Mouse (Mus musculus) small intestine, adult 2 months (tissue): Measurements from ENCODE around the gene Ptchd4. TPM values are rescaled to one million over a fixed set of nuclear protein-coding genes. Genes with fewer than 3 reads are reported as not detected.

ENCODE experiments used
- H3K27ac ChIP-seq: fragments of 200-500 bp; 2 replicates; pipeline ENCODE4 v1.5.1; 2012; ENCODE audit warnings: low read depth, low read length, control low read depth, inconsistent platforms; ENCODE audit not compliant: insufficient read depth
- H3K27me3 ChIP-seq: fragments of 200-500 bp; 2 replicates; pipeline ENCODE4 v1.6.1; 2012; ENCODE audit warnings: mild to moderate bottlenecking, moderate library complexity, low read length, inconsistent platforms; ENCODE audit not compliant: control insufficient read depth, insufficient read depth
- H3K36me3 ChIP-seq: fragments of 200-500 bp; 2 replicates; pipeline ENCODE4 v1.6.1; 2012; ENCODE audit warnings: mild to moderate bottlenecking, low read length, control low read depth, inconsistent platforms; ENCODE audit not compliant: control insufficient read depth, insufficient read depth
- H3K4me1 ChIP-seq: fragments of 200-500 bp; 2 replicates; pipeline ENCODE4 v1.6.1; 2012; ENCODE audit warnings: low read length, inconsistent platforms, mixed read lengths; ENCODE audit not compliant: control insufficient read depth, insufficient read depth, insufficient read length
- H3K4me3 ChIP-seq: fragments of 200-500 bp; 2 replicates; pipeline ENCODE4 v1.5.1; 2012; ENCODE audit warnings: low read depth, mild to moderate bottlenecking, control low read depth, inconsistent platforms, low read length, moderate library complexity
- CTCF ChIP-seq: fragments of 200-500 bp; IDR thresholded peaks from 2 replicates; pipeline ENCODE4 v1.5.1; 2012; ENCODE audit warnings: low read depth, mild to moderate bottlenecking, control low read depth, inconsistent platforms, low read length, moderate library complexity, mixed read lengths; ENCODE audit not compliant: insufficient replicate concordance, insufficient read length; ENCODE audit errors: extremely low read depth
- POLR2A ChIP-seq: fragments of 200-500 bp; IDR thresholded peaks from 2 replicates; pipeline ENCODE4 v1.6.1; 2012; ENCODE audit warnings: low read depth, mild to moderate bottlenecking, control low read depth, inconsistent platforms, low read length, moderate library complexity
- WGBS: fragments of 180-500 bp; shearing (Covaris S2); methylation state at CpG from one replicate; pipeline ENCODE4 v1.1.7; 2018; 5-methylcytosine and 5-hydroxymethylcytosine counted together
- polyA plus RNA-seq: library from polyadenylated mRNA; depleted of rRNA; stranded (reverse); fragments of >200 nt; gene quantifications from 2 replicates; pipeline ENCODE4 v1.2.3, GENCODE M21; 2012

Gene Ptchd4
- polyA plus RNA-seq, 1 experiment, result not detected

DNA sequence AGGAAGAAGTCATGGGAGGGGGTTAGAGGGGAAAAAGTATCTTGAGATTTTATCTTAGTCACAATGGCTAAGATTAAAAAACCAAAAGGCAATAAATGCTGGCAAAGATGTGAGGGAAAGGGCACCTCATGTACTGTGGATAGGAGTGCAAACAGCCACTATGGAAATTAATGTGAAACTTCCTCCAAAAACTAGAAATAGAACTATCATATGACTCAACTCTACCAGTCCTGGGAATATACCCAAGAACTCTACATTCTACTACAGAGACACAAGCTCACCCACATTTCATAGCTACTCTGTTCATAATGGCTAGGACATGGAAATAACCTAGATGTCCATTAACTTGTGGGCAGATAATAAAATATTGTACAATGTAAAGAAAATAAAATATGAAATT, 30.3 kb downstream of the Ptchd4 start:
- Histone ChIP-seq H3K4me1 (no peaks in the 10 kb centered on the region), H3K36me3 (no peaks in the 10 kb centered on the region), H3K27ac (no peak overlapping the region), H3K27me3 (no peaks in the 10 kb centered on the region), H3K4me3 (no peak overlapping the region)
- TF ChIP-seq CTCF (no peak), POLR2A (no peak)

DNA sequence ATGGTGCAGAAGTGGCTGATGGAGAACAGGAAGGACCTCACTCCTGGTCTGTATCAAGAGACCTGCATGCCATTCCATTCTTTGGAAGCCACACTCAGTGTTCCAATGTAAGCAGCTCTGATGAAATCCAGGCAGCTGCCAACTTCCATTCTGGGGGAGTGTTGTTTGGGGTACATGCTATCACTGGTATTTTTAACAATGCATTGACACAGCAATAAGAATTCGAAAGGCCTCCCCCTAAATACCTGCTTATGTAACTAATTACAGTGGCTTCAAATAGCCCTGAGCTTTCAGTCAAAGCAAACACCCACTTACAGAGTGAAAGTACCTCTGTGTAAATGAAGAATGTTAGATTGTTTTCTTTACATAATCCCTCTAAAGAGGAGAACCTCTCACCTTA, 42.7 kb downstream of the Ptchd4 start:
- no peaks in the 10 kb centered on the region for H3K27me3 ChIP-seq
- H3K4me3 ChIP-seq, result no peak overlapping the region
- no peaks in the 10 kb centered on the region for H3K4me1 ChIP-seq
- no peaks in the 10 kb centered on the region for H3K36me3 ChIP-seq
- no peak for TF ChIP-seq CTCF
- TF ChIP-seq POLR2A, result no peak
- WGBS, result 23% methylated on average over 1 of the region's 1 CpGs
- H3K27ac ChIP-seq, result no peak overlapping the region

GRCm38 (mm10) chr17:42363085-42363710, 47.5 kb downstream of the Ptchd4 start:
- 70% methylated on average over 6 of the region's 6 CpGs for WGBS
- no peaks in the 10 kb centered on the region for H3K36me3 ChIP-seq
- H3K27ac ChIP-seq, result no peak overlapping the region
- H3K4me1 ChIP-seq, result no peaks in the 10 kb centered on the region
- H3K4me3 ChIP-seq, result no peak overlapping the region
- no peaks in the 10 kb centered on the region for H3K27me3 ChIP-seq
- TF ChIP-seq POLR2A (no peak), CTCF (no peak)

DNA sequence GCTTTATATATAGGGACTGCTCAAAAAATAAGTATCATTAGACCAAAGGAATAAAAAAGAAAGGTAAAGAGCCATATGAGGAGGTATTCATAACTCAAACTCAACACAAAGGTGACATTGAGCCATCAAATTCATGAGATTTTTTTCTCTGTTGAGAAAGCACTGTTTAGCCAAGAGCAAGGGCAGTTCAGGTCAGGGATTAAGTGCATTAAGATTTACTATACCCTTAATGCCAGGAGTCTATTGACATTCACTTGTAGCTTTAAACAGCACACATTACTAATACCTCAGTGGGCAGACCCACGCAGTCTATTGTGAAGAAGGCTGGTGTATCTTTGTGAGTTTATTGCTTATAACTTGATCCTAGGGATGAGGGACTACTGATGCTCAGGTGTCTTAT, 49.0 kb downstream of the Ptchd4 start:
- Histone ChIP-seq H3K27ac (no peak overlapping the region), H3K4me3 (no peak overlapping the region), H3K27me3 (no peaks in the 10 kb centered on the region), H3K4me1 (no peaks in the 10 kb centered on the region), H3K36me3 (no peaks in the 10 kb centered on the region)
- 25% methylated on average over 1 of the region's 1 CpGs for WGBS
- TF ChIP-seq CTCF (no peak), POLR2A (no peak)

DNA sequence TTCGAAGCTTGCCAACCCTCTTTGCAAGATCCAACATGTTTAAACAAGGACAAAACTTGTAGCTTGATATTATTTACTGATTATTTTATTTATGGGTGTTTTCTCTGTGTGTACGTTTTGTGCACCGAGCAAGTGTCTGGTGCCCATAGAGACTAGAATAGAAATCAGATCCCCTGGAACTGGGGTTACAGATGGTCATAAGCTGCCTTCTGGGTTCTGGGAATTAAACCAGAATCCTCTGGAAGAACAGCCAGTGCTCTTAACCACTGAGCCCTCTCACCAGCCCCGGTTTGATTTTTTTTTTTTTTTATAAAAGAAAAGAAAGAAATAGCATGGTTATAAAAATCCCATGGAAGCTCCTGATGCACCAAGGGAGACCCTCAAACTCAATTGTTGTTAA, 59.1 kb downstream of the Ptchd4 start:
- H3K4me1 ChIP-seq, result no peaks in the 10 kb centered on the region
- no peaks in the 10 kb centered on the region for H3K36me3 ChIP-seq
- TF ChIP-seq CTCF (no peak), POLR2A (no peak)
- no peak overlapping the region for H3K4me3 ChIP-seq
- H3K27me3 ChIP-seq, result no peaks in the 10 kb centered on the region
- 80% methylated on average over 4 of the region's 4 CpGs for WGBS
- H3K27ac ChIP-seq, result no peak overlapping the region

GRCm38 (mm10) chr17:42393086-42393485, 77.3 kb downstream of the Ptchd4 start:
- Histone ChIP-seq H3K36me3 (no peaks in the 10 kb centered on the region), H3K4me1 (no peaks in the 10 kb centered on the region), H3K4me3 (no peak overlapping the region), H3K27me3 (no peaks in the 10 kb centered on the region), H3K27ac (no peak overlapping the region)
- TF ChIP-seq POLR2A (no peak), CTCF (no peak)

DNA sequence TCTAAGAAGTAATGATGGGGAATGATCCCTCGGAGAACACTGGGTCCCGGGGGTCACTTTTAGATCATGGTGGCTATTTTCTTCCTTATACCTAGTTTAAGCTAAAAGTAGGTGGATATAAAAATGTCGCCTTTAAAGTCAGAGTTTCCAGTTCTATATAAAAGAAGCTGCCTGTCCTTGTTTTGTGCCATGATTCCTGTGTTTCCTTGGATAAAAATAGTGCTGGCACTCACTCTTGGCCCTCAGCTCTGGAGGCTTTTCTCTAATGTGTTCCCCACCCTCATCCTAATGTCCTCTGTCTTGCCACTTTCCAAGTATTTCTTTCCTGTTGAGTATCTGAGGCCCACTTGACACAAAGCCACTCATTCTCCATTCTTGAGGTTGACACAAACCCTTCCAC, 79.6 kb downstream of the Ptchd4 start:
- 89% methylated on average over 3 of the region's 3 CpGs for whole genome bisulfite sequencing
- no peak overlapping the region for H3K4me3 ChIP-seq
- H3K4me1 ChIP-seq, result no peaks in the 10 kb centered on the region
- no peaks in the 10 kb centered on the region for H3K27me3 ChIP-seq
- no peak for TF ChIP-seq POLR2A
- no peak for TF ChIP-seq CTCF
- no peak overlapping the region for H3K27ac ChIP-seq
- H3K36me3 ChIP-seq, result no peaks in the 10 kb centered on the region

GRCm38 (mm10) chr17:42418449-42418848, 102.7 kb downstream of the Ptchd4 start:
- Histone ChIP-seq H3K27me3 (no peaks in the 10 kb centered on the region), H3K4me1 (no peaks in the 10 kb centered on the region), H3K4me3 (no peak overlapping the region), H3K27ac (no peak overlapping the region), H3K36me3 (no peaks in the 10 kb centered on the region)
- TF ChIP-seq CTCF, result no peak
- TF ChIP-seq POLR2A, result no peak
- WGBS, result 91% methylated on average over 1 of the region's 1 CpGs
